Mouse (Mus musculus): ENCODE data around the gene Hkdc1. TPM values are rescaled to one million over a fixed set of nuclear protein-coding genes. Genes with fewer than 3 reads are reported as not detected.

Hkdc1 gene
- total RNA-seq, 2 experiments from 2014 or later: 0.08 TPM; not detected in 1

Other genes with a start within 250 kb of the Hkdc1 start
- gene Tspan15, start 191.2 kb downstream of the Hkdc1 start, total RNA-seq (2021): 1 to 10 TPM; 4.0 to 5.2 TPM
- gene Tacr2, start 170.1 kb downstream of the Hkdc1 start, total RNA-seq (2021): not detected
- gene Hk1, start 42.6 kb downstream of the Hkdc1 start, total RNA-seq (2021): 1 to 10 TPM; 7.1 to 8.5 TPM
- not detected for gene 4930507D05Rik, start 27.0 kb upstream of the Hkdc1 start, total RNA-seq (2021)
- gene Supv3l1, start 27.2 kb upstream of the Hkdc1 start, total RNA-seq (2021): 10 to 100 TPM; 15.3 to 20.1 TPM
- 10 to 100 TPM; 24.7 to 25.6 TPM for gene Vps26a, start 64.3 kb upstream of the Hkdc1 start, total RNA-seq (2021)
- 10 to 100 TPM; 13.0 to 14.3 TPM for gene Srgn, start 105.0 kb upstream of the Hkdc1 start, total RNA-seq (2021)
- gene Kif1bp, start 156.0 kb upstream of the Hkdc1 start, total RNA-seq (2021): 10 to 100 TPM; 22.5 to 26.7 TPM
- gene Ddx21, start 179.8 kb upstream of the Hkdc1 start, total RNA-seq (2021): 10 to 100 TPM; 24.8 to 28.4 TPM
- 10 to 100 TPM; 39.1 to 42.2 TPM for gene Ddx50, start 228.7 kb upstream of the Hkdc1 start, total RNA-seq (2021)